Comparison of ENCODE assay signal across 9 mouse cellular contexts in genomic region chr4:62263133-62263844, GRCm38 (mm10). TPM values are rescaled to one million over a fixed set of nuclear protein-coding genes. Genes with fewer than 3 reads are reported as not detected.
DNase-seq lines count a peak whose midpoint lies in the region; ATAC-seq lines count a peak whose summit lies in the region.
"Had no signal": no experiment of that assay in that cellular context is flagged by ENCODE, and none has a peak within 500 bp of the region (broad histone marks: within the 10 kb centered on the region; RNA-seq: fewer than 3 reads in every experiment).

No protein-coding gene starts in this region.

- peak; percentile 55 to 59 for DNase-seq in cerebellum, postnatal 14 days
- no peak for DNase-seq in cerebellum, adult 9-11 months
- peak; percentile 16 to 20 for DNase-seq in left cerebral cortex, postnatal 25 days (ENCODE audit: low spot score in 2 of 2)
- no peak for DNase-seq in left cerebral cortex, postnatal 14 days (ENCODE audit: low spot score in 2 of 2)
- peak; percentile 67 for DNase-seq in adipocyte (ENCODE audit: low spot score)
- DNase-seq in urinary bladder, postnatal 14 days (ENCODE audit: low spot score): no peak
- DNase-seq in yolk sac, embryonic 10.5 days (ENCODE audit: low spot score): no peak
- DNase-seq: lung, postnatal 4 days had no signal

- ATAC-seq in megakaryocyte, adult 5-6 weeks (ENCODE audit: poor library complexity, severe bottlenecking): peak; percentile 41; the same call in 1 of the 2 replicates

- intact Hi-C loops in left cerebral cortex, postnatal 25 days (cut with DNase I): loop anchor here (1.0 to 10.0 kb wide), 2 partner anchors 54 to 128 kb away; no protein-coding TSS in a partner anchor
- intact Hi-C loops in left cerebral cortex, postnatal 14 days (cut with DNase I): no loop called here

RNA-seq across cellular contexts. Expression of gene Slc31a2, which starts 0.9 kb away (rescaled TPM):
- 1 to 10 TPM; 7.6 to 8.2 TPM for total RNA-seq in left cerebral cortex, postnatal 25 days (2021)
- total RNA-seq in left cerebral cortex, postnatal 14 days (2021): 1 to 10 TPM; 7.1 to 9.8 TPM
- total RNA-seq in megakaryocyte, adult 5-6 weeks (2015): 61.5 and 74.8 TPM in 2 replicates
- total RNA-seq in megakaryocyte, adult 5-6 weeks (2017): 49.5 and 54.3 TPM in 2 replicates

RNA-seq across cellular contexts. Expression of gene Zfp37, which starts 32.4 kb away (rescaled TPM):
- total RNA-seq in left cerebral cortex, postnatal 25 days (2021): 10 to 100 TPM; 20.2 to 20.5 TPM
- 10 to 100 TPM; 20.3 to 20.7 TPM for total RNA-seq in left cerebral cortex, postnatal 14 days (2021)
- total RNA-seq in megakaryocyte, adult 5-6 weeks (2015): not detected in 2 replicates
- total RNA-seq in megakaryocyte, adult 5-6 weeks (2017): not detected in 2 replicates

Comparison
In these comparisons a context has a peak if more than half of its experiments do, and no peak if none do; other contexts are left out.
1. DNase-seq: peak in cerebellum, postnatal 14 days (2 of 2), left cerebral cortex, postnatal 25 days (2 of 2) and adipocyte (single experiment); none in cerebellum, adult 9-11 months (single experiment), left cerebral cortex, postnatal 14 days (0 of 2), urinary bladder, postnatal 14 days (single experiment) and yolk sac, embryonic 10.5 days (single experiment).
2. RNA of gene Slc31a2, which starts 0.9 kb away (total RNA-seq): 49.5 to 74.8 TPM in megakaryocyte, adult 5-6 weeks; 7.1 to 9.8 TPM in left cerebral cortex, postnatal 14 days and 7.6 to 8.2 TPM in left cerebral cortex, postnatal 25 days; every median in the first group is over 4 times any median in the second.
3. RNA of gene Zfp37, which starts 32.4 kb away (total RNA-seq): 20.3 to 20.7 TPM in left cerebral cortex, postnatal 14 days and 20.2 to 20.5 TPM in left cerebral cortex, postnatal 25 days; not detected in megakaryocyte, adult 5-6 weeks; every median in the first group is over 10 times any median in the second.